Mouse (Mus musculus) C2C12 (cell line): ENCODE measurements around the gene Sdhaf1. TPM values are rescaled to one million over a fixed set of nuclear protein-coding genes. Genes with fewer than 3 reads are reported as not detected.
A peak's percentile ranks its signal among the peaks of the same experiment; 100 is the strongest.

Experiments
- H3K27me3 ChIP-seq: one replicate; pipeline ENCODE4 v1.6.1; 2011; ENCODE audit not compliant: control insufficient read depth, insufficient read depth, insufficient read length
- H3K36me3 ChIP-seq: one replicate; pipeline ENCODE4 v1.6.1; 2011; ENCODE audit not compliant: control insufficient read depth, insufficient read depth
- H3K4me3 ChIP-seq: one replicate; pipeline ENCODE4 v1.5.1; 2011; ENCODE audit warnings: mild to moderate bottlenecking, control low read depth; ENCODE audit not compliant: poor library complexity, insufficient read depth, severe bottlenecking
- H3K79me2 ChIP-seq: one replicate; pipeline ENCODE4 v1.6.1; 2011; ENCODE audit not compliant: control insufficient read depth, insufficient read depth
- H3K79me3 ChIP-seq: one replicate; pipeline ENCODE4 v1.6.1; 2011; ENCODE audit warnings: low read depth, control low read depth
- H3ac ChIP-seq: one replicate; pipeline ENCODE3; 2011; ENCODE audit warnings: low read depth; ENCODE audit not compliant: control insufficient read depth, insufficient read length
- CEBPB ChIP-seq: IDR thresholded peaks from one replicate; pipeline ENCODE4 v1.6.1; 2011; ENCODE audit warnings: low read depth, mild to moderate bottlenecking, control low read depth, moderate library complexity
- CTCF ChIP-seq: IDR thresholded peaks from one replicate; pipeline ENCODE4 v1.5.1; 2011; ENCODE audit not compliant: control insufficient read depth, insufficient read depth, insufficient read length
- FOSL1 ChIP-seq: IDR thresholded peaks from one replicate; pipeline ENCODE4 v1.8.0; 2011; ENCODE audit warnings: mild to moderate bottlenecking, low read length; ENCODE audit not compliant: poor library complexity, insufficient read depth, severe bottlenecking
- MAX ChIP-seq: IDR thresholded peaks from one replicate; pipeline ENCODE4 v1.6.1; 2011; ENCODE audit warnings: mild to moderate bottlenecking, control low read depth
- MYOD1 ChIP-seq: IDR thresholded peaks from one replicate; pipeline ENCODE4 v1.6.1; 2011; ENCODE audit warnings: low read depth; ENCODE audit not compliant: control insufficient read depth, insufficient read length
- MYOG ChIP-seq: IDR thresholded peaks from one replicate; pipeline ENCODE4 v1.6.1; 2011; ENCODE audit not compliant: control insufficient read depth, insufficient read length; ENCODE audit errors: extremely low read depth
- USF1 ChIP-seq: IDR thresholded peaks from one replicate; pipeline ENCODE4 v1.6.1; 2011; ENCODE audit warnings: low read depth, mild to moderate bottlenecking, control low read depth, moderate library complexity
- polyA plus RNA-seq: library from polyadenylated mRNA; unstranded; fragments of >200 nt; fragmentation: generic; extraction: Trizol; gene quantifications from one replicate; pipeline ENCODE4 v1.2.1, GENCODE M21; 2012; ENCODE audit warnings: missing spikeins

Gene Sdhaf1
- polyA plus RNA-seq, 1 experiment: 9.9 TPM

DNA sequence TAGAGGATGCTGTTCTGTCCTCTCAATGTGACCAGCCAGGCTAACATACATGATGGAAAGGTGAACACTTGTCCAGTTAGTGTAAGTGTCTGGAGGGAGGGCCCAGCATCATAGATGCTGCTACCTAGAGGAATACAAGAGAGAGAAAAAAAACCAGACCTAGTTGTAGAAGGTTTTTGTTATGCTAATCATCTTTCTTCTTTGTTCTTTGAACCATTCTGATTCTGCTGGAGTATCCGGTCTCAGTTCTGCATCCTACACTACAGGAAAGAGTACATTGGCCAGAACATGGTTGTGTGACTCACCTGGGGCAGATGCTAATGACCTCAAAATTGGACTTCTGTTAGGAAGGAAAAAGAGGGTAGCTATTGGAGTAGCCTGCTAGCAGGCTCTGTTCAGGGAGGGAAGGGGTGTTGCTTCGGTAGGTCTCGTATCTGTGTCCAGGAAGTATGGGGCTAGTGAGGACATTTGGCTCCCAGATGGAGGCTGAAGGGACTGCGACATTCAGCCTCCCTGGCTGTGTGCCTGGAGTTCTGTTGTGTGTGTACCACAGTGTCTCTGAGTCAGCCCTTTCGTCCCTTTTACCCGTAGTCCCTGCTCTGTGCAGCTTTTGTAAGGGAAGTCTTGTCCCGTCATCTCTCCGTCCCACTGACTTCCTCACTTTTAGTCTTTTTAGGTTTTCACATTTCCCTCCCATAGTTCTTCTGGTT is 36.8 kb downstream of the Sdhaf1 start:
- no peak overlapping the region for H3K4me3 ChIP-seq
- H3K36me3 ChIP-seq: no peaks in the 10 kb centered on the region
- no peak overlapping the region for H3ac ChIP-seq
- TF ChIP-seq FOSL1 (no peak), MYOG (no peak), CEBPB (no peak), MYOD1 (no peak), CTCF (no peak), USF1 (no peak), MAX (no peak)
- H3K79me2 ChIP-seq: no peaks in the 10 kb centered on the region
- peaks cover 19% of the 10 kb centered on the region for H3K27me3 ChIP-seq
- H3K79me3 ChIP-seq: no peaks in the 10 kb centered on the region

DNA sequence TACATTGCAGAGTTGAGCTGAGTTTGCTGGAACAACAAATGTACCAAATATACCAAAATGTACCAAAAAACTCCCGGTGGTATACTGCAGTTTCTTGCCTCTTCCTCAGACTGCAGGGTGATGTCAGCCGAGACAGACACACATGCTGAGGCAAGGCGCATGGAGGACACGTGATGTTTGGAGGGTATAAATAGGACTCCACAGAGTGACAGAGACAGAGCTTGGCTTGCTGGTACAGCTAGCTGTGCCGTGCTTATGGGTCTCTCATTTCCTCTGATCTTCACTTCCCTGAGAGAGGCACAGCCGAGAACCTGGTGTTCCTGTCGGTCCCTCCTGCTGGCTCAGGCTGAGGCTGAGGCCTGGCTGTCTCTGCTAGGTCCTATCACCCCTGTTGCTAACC is 41.0 kb downstream of the Sdhaf1 start:
- H3K79me3 ChIP-seq: no peaks in the 10 kb centered on the region
- no peak for TF ChIP-seq MYOD1
- no peak overlapping the region for H3K4me3 ChIP-seq
- no peaks in the 10 kb centered on the region for H3K36me3 ChIP-seq
- H3K27me3 ChIP-seq: peaks cover 4% of the 10 kb centered on the region
- peaks cover 9% of the 10 kb centered on the region for H3K79me2 ChIP-seq
- no peak overlapping the region for H3ac ChIP-seq

DNA sequence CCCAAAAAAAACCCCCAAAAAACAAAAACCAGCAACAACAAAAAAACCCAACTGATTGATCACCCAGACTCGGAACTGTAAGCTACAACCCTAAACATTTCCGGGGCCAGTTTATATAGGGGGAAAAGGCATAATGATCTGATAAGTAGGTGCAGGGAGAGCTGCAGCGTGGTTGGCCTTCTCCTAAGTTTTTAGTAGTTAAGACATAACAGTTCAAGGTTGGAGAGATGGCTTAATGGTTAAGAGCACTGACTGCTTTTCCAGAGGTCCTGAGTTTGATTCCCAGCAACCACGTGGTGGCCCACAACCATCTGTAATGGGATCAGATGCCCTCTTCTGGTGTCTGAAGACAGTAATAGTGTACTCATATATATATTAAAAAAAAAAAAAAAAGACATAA is 42.2 kb downstream of the Sdhaf1 start:
- TF ChIP-seq CTCF (no peak), CEBPB (no peak), FOSL1 (no peak), MYOG (no peak), USF1 (no peak), MAX (no peak), MYOD1 (no peak)
- peak overlapping the region; percentile 49 for H3K4me3 ChIP-seq
- H3K27me3 ChIP-seq: no peaks in the 10 kb centered on the region
- peaks cover 9% of the 10 kb centered on the region for H3K79me2 ChIP-seq
- H3K36me3 ChIP-seq: no peaks in the 10 kb centered on the region
- H3ac ChIP-seq: no peak overlapping the region
- H3K79me3 ChIP-seq: no peaks in the 10 kb centered on the region

DNA sequence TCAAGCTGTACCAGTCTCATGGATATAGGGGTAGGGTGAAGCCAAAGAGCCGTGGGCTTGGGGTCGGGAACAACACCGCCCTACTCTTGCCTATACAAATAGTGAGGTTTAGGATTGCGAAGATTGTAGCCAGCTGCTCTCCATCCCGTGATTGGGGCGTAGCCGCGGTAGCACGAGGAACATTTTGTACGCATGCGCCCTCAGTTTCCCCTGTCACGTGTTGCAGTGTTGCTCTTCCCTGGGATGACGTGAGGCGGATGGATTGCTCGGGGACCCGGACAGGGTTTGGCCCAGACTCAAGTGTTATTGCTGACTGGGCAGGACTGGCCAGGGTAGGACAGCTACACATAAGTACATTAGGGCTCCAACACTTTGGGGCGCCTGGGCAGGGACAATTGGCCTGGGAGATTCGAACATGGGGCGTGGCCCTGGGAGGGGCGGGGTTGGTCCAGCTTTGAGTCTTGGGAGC is 43.0 kb downstream of the Sdhaf1 start:
- Histone ChIP-seq H3ac (peak overlapping the region; percentile 13), H3K79me3 (no peaks in the 10 kb centered on the region), H3K36me3 (no peaks in the 10 kb centered on the region), H3K79me2 (peaks cover 9% of the 10 kb centered on the region), H3K4me3 (peak overlapping the region; percentile 49), H3K27me3 (no peaks in the 10 kb centered on the region)
- TF ChIP-seq MAX (peak; percentile 82), MYOD1 (no peak), USF1 (peak; percentile 100)

DNA sequence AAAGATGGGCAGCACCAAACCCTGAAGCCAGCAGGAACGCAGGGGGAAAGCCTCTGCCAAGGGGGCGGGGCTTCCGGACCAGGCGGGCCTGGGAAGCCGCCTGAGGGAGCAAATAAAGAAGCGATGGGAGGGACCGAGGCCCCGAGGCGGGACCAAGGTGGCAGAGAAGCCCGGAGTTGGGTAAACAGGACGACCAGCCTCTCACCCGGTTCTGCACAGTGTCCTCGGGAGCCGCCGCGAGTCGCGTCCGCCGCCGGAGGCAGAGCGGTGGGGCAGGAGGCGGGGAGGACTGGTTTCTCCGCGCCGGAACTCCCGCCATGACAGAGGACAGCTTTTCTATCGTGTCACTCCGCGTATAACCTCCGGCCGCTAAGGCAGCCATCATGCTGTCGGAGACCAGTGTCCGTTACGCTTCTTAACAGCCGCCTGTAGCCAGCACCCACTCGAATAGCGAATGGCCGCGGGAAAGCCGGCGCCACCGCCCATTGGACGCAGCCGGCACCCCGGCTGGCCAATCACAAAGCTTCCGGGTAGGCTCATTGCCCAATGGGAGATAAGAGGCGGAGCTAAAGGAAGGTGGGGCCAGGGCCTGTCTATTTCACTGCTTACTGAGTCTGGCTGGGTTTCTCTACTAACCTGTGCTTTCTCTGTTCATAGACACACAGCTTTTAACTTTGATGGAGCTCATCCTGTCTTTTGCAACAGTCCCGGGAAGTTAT is 43.6 kb downstream of the Sdhaf1 start, which contains the start of the genes Thap8 and Wdr62:
Thap8 (plus strand) TSS at position 144 of the 719 bp plus-strand sequence.
Wdr62 (minus strand) TSS at position 469 of the 719 bp plus-strand sequence.
- TF ChIP-seq USF1: no peak
- no peak for TF ChIP-seq CTCF
- no peak for TF ChIP-seq CEBPB
- no peak for TF ChIP-seq MYOG
- no peak for TF ChIP-seq FOSL1
- no peak for TF ChIP-seq MYOD1
- peak within 1 kb of the TSS; percentile 49 for H3K4me3 ChIP-seq
- H3K36me3 ChIP-seq: no peaks in the 10 kb centered on the region
- H3K79me2 ChIP-seq: peaks cover 9% of the 10 kb centered on the region
- no peaks in the 10 kb centered on the region for H3K79me3 ChIP-seq
- H3ac ChIP-seq: peak within 1 kb of the TSS; percentile 96
- no peaks in the 10 kb centered on the region for H3K27me3 ChIP-seq

DNA sequence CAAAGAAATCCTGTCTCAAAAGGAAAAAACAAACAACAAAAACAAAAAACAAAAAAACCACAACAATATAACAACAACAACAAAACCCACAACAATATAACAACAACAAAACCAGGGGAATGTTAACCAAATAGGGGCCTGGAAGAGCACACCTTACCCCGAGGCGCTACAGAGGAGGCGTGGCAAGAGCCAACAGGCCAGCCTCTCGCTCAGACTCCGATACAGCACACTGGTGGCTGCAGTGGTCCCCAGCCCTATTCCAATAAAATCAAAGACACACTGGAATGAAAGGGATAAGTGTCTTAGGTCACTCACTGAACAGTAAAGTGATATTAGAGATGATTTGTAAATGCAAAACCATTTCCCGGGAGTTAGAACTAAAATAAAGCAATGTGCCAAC is 44.2 kb downstream of the Sdhaf1 start:
- TF ChIP-seq MYOG (no peak), CTCF (no peak), FOSL1 (no peak), USF1 (no peak), MAX (no peak), MYOD1 (no peak)
- H3K4me3 ChIP-seq: peak overlapping the region; percentile 49
- H3K27me3 ChIP-seq: no peaks in the 10 kb centered on the region
- H3K79me3 ChIP-seq: no peaks in the 10 kb centered on the region
- H3ac ChIP-seq: peak overlapping the region; percentile 53
- H3K36me3 ChIP-seq: no peaks in the 10 kb centered on the region
- H3K79me2 ChIP-seq: peaks cover 9% of the 10 kb centered on the region
